In the genomic region with DNA sequence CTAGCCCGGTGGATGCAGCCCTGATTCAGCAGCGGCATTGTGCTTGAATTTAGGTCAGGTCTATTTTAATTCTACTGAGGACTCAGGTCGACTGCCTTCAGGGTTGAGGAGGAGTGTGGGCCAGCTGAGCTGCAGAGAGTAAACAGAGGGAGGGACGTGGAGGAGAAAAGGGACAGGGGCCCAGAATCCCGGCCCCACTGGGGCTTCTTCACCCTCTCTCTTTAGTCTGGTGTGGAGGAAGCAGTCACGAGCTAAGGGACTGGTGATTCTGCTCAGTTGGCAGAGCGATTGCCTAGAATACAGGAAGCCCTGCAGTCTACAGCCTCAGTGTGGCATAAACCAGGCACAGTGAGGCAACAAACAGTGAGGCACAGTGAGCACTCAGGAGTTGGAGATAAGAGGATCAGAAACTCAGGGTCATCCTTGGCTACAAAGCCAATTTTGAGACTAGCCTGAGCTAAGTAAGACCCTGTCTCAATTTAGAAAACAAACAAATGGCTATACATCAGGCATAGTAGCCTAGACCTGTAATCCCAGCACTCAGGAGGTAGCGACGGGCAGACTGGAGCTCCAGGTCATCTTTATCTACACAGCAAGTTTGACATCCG, we compare ENCODE assay signal across 13 mouse cellular contexts. TPM values are rescaled to one million over a fixed set of nuclear protein-coding genes. Genes with fewer than 3 reads are reported as not detected.
DNase-seq lines count a peak whose midpoint lies in the region; ATAC-seq and TF ChIP-seq lines count a peak whose summit lies in the region.
"Had no signal": no experiment of that assay in that cellular context is flagged by ENCODE, and none has a peak within 500 bp of the region (broad histone marks: within the 10 kb centered on the region; RNA-seq: fewer than 3 reads in every experiment).

No protein-coding gene starts in this region.

- no peak for TF ChIP-seq CTCF in cerebellum, adult 2 months (IDR thresholded peaks at IDR 0.05; ENCODE audit: borderline replicate concordance, insufficient read depth, low read depth, low read length)
- no peak for TF ChIP-seq CTCF in layer of hippocampus, adult 2 months (conservative IDR thresholded peaks at IDR 0.05)

- no peak overlapping the region for H3K4me2 ChIP-seq in midbrain, embryonic 16.5 days (ENCODE audit: low read length)

- DNase-seq in cerebellum, adult 2 months, result peak in 1 of 2 experiments; percentile 37
- DNase-seq in cerebellum, postnatal 36 days, result no peak
- DNase-seq in layer of hippocampus, adult 2 months (ENCODE audit: low spot score in 2 of 2), result no peak
- no peak for DNase-seq in layer of hippocampus, postnatal 14 days (ENCODE audit: low spot score in 2 of 2)
- DNase-seq in ovary, postnatal 14 days (ENCODE audit: low spot score), result no peak
- no peak for DNase-seq in kidney, adult 8-10 months
- DNase-seq: heart, postnatal 10 days; kidney, postnatal 4 days; left cerebral cortex, postnatal 4 days had no signal

- H3K4me1 ChIP-seq in cerebellum, adult 2 months (ENCODE audit: control insufficient read depth, insufficient read depth, low read length), result no peaks in the 10 kb centered on the region; the same call in 1 of the 2 replicates
- peaks cover 14% of the 10 kb centered on the region for H3K4me1 ChIP-seq in midbrain, embryonic 16.5 days (ENCODE audit: control insufficient read depth, insufficient read depth, low read length)

- peak; percentile 32 to 62; a peak in 3 of 4 replicates for ATAC-seq in hematopoietic stem cell, adult 5-6 weeks (replicated peaks in 1 of 2; ENCODE audit: insufficient read depth in 1 of 2, low FRiP score in 2 of 2, low TSS enrichment in 1 of 2, low read depth in 1 of 2, poor library complexity in 2 of 2, severe bottlenecking in 2 of 2)
- ATAC-seq in midbrain, embryonic 16.5 days, result no peak
- ATAC-seq: lung, postnatal 0 days had no signal

- H3K9me3 ChIP-seq in midbrain, embryonic 16.5 days (replicated peaks; ENCODE audit: control insufficient read depth, low read length, poor library complexity, severe bottlenecking), result no peaks in the 10 kb centered on the region
- H3K9me3 ChIP-seq: G1E had no signal

- H3K4me3 ChIP-seq in cerebellum, adult 2 months (replicated peaks; ENCODE audit: insufficient read depth, low read depth, low read length), result no peak overlapping the region
- no peak overlapping the region for H3K4me3 ChIP-seq in layer of hippocampus, adult 2 months
- H3K4me3 ChIP-seq in midbrain, embryonic 16.5 days (ENCODE audit: low read depth, low read length), result no peak overlapping the region

- H3K27me3 ChIP-seq in cerebellum, adult 2 months (ENCODE audit: control insufficient read depth, insufficient read depth, low read length), result no peaks in the 10 kb centered on the region
- H3K27me3 ChIP-seq in midbrain, embryonic 16.5 days (ENCODE audit: control insufficient read depth, insufficient read depth, low read depth, low read length), result no peaks in the 10 kb centered on the region

- 49% methylated on average over 10 of the region's 10 CpGs for WGBS in cerebellum, adult 2 months
- WGBS in midbrain, embryonic 16.5 days, result 70% methylated on average over 10 of the region's 10 CpGs

- no peaks in the 10 kb centered on the region for H3K36me3 ChIP-seq in midbrain, embryonic 16.5 days (ENCODE audit: control insufficient read depth, insufficient read depth, low read length)
- H3K36me3 ChIP-seq: G1E had no signal

- H3K9ac ChIP-seq in midbrain, embryonic 16.5 days (ENCODE audit: low read depth, low read length), result no peak overlapping the region

- no peak for TF ChIP-seq POLR2A in cerebellum, adult 2 months (IDR thresholded peaks at IDR 0.05; ENCODE audit: borderline replicate concordance, insufficient read depth, low read length)

- 0 out of 2 replicates have a peak overlapping the region, but pooled peaks have one; percentile 4 for H3K27ac ChIP-seq in cerebellum, adult 2 months (ENCODE audit: insufficient read depth, low read length)
- H3K27ac ChIP-seq in layer of hippocampus, adult 2 months, result peak overlapping the region; percentile 69
- H3K27ac ChIP-seq in midbrain, embryonic 16.5 days (ENCODE audit: low read length), result peak overlapping the region; percentile 10; the same call in 1 of the 2 replicates

RNA-seq across cellular contexts. Expression of a gene that starts 11.7 kb away (rescaled TPM):
- 47.0 and 47.6 TPM in 2 replicates for polyA plus RNA-seq in cerebellum, adult 2 months (2012; rRNA removed)
- total RNA-seq in layer of hippocampus, adult 2 months (2021), result 10 to 100 TPM; 22.8 to 25.4 TPM
- 10 to 100 TPM; 28.0 to 35.0 TPM for total RNA-seq in layer of hippocampus, postnatal 14 days (2021)
- 28.3 and 40.4 TPM in 2 replicates for total RNA-seq in hematopoietic stem cell, adult 5-6 weeks (2017)
- polyA plus RNA-seq in midbrain, embryonic 16.5 days (2015; fragmentation: Nextera tagmentation; extraction: Ambion mirVana), result 74.3 and 81.5 TPM in 2 replicates

Comparison
In these comparisons a context has a peak if more than half of its experiments do, and no peak if none do; other contexts are left out.
1. H3K27ac ChIP-seq: peak in every context shown above with its lines; median percentile 69 in layer of hippocampus, adult 2 months; 10 in midbrain, embryonic 16.5 days; 4 in cerebellum, adult 2 months.